Mouse (Mus musculus) cerebellum, adult 11 months (tissue): ENCODE data around the gene Zfp558.
"Not testable (repeated sequence)": the region's sequence is repeated elsewhere in the genome, so short reads cannot be mapped to it uniquely, and the experiment has no call there.

Source experiments
- DNase-seq: peaks from one replicate; pipeline ENCODE4 v3.0.0; 2022

Gene Zfp558

GRCm38 (mm10) chr9:18478168-18478567, at the start of gene Zfp558, which contains the start of gene Mbd3l1:
Gene Zfp558 (minus strand): TSS chr9:18478268.
Gene Mbd3l1 (plus strand): TSS chr9:18478359.
- DNase-seq = no peak

GRCm38 (mm10) chr9:18508098-18508497, 30.0 kb upstream of the Zfp558 start:
- DNase-seq = no peak

GRCm38 (mm10) chr9:18473324-18474128, 4.5 kb downstream of the Zfp558 start:
- DNase-seq = peak; percentile 12

GRCm38 (mm10) chr9:18468005-18468404, 10.1 kb downstream of the Zfp558 start:
- no peak for DNase-seq

GRCm38 (mm10) chr9:18467350-18467749, 10.7 kb downstream of the Zfp558 start:
- no peak for DNase-seq

GRCm38 (mm10) chr9:18456520-18456919, 21.5 kb downstream of the Zfp558 start:
- no peak for DNase-seq

GRCm38 (mm10) chr9:18431687-18432086, 46.4 kb downstream of the Zfp558 start:
- no peak for DNase-seq

DNA sequence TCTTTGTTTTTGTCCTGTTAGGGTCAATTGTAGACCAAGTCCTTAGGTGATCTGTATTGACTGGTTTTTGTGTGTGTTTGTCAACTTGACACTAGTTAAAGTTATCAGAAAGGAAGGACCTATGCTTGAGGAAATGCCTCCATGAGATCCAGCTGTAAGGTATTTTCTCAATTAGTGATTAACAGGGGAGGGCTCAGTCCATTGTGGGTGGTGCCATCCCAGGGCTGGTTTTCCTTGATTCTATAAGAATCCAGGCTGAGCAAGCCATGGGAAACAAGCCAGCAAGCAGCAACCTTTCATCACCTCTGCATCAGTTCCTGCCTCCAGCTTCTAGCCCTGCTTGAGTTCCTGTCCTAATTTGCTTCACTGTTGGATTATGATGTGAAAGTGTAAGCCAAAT, 47.7 kb downstream of the Zfp558 start, which contains the start of gene Mbd3l2:
Gene Mbd3l2, plus strand, starts transcription at position 301 of the 400 bp plus-strand sequence.
- no peak for DNase-seq

DNA sequence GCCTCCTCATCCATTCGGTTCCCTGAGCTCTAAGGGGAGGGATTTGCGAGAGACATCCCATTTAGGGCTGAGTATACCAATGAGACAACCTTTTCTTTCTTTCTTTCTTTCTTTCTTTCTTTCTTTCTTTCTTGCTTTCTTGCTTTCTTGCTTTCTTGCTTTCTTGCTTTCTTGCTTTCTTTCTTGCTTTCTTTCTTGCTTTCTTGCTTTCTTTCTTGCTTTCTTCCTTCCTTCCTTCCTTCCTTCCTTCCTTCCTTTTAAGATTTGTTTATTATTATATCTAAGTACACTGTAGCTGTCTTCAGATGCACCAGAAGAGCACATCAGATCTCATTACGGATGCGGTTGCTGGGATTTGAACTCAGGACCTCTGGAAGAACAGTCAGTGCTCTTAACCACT, 65.7 kb downstream of the Zfp558 start:
- not testable (repeated sequence) for DNase-seq
